Mouse (Mus musculus): ENCODE measurements at regions not wholly inside any gene's neighbourhood (a gene's known extent, or its start where the extent isn't known, plus 50 kb on each side); places are given as distances from the start of the nearest gene placed in this dataset.
"Not testable (repeated sequence)": the region's sequence is repeated elsewhere in the genome, so short reads cannot be mapped to it uniquely, and the experiment has no call there.

DNA sequence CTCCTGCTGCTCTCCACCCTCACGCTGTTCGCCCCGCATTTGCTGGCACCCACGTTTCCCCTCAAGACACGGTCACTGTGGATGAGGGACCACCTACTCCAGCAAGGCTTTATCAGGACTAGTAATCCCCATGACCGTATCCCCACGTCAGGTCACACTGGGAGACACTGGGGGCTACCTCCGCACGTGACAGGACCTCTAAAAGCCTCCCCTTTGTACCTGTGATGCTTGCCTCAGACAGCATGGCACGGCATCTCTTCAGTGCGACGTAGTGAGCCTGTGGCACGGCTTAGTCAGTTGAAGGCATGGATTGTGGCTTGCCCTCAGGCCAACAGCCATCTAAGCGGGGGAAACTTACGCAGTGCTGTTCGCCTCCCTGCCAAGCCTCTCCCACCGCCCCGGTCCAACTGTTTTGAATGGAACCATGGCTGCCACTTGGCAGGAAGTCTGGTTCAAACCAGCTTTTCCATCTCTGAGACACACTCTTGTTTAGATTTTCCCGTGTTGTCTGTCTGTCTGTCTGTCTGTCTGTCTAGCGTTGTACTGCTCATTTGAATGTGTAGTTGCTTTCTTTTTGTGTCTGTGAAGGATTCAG lies 79.0 kb upstream of the Klf14 start:
- no peaks in the 10 kb centered on the region for H3K9me3 ChIP-seq (ENCODE audit: control insufficient read depth, low read length)
- no peak overlapping the region for H3K27ac ChIP-seq (replicated peaks; ENCODE audit: low read depth, low read length)
- no peak overlapping the region for H3K9ac ChIP-seq (ENCODE audit: low read length)
- H3K4me2 ChIP-seq (ENCODE audit: low read depth, severe bottlenecking), result no peak overlapping the region
- 77% methylated on average over 20 of the region's 20 CpGs for WGBS
- no peak overlapping the region for H3K4me3 ChIP-seq (ENCODE audit: low read depth, low read length)
- H3K4me1 ChIP-seq (ENCODE audit: control insufficient read depth, insufficient read depth, low read length), result no peaks in the 10 kb centered on the region
- no peak for ATAC-seq (ENCODE audit: insufficient number of reproducible peaks, low FRiP score, low TSS enrichment, low read depth)
- no peaks in the 10 kb centered on the region for H3K27me3 ChIP-seq (ENCODE audit: control insufficient read depth, insufficient read depth, low read length)
- no peaks in the 10 kb centered on the region for H3K36me3 ChIP-seq (ENCODE audit: control insufficient read depth, insufficient read depth, low read length)
- no peak for DNase-seq (ENCODE audit: low spot score)

- not testable (repeated sequence) for H3K27ac ChIP-seq (replicated peaks; ENCODE audit: low read depth, low read length); ATAC-seq (ENCODE audit: insufficient number of reproducible peaks, low FRiP score, low TSS enrichment, low read depth); H3K9ac ChIP-seq (ENCODE audit: low read length); H3K36me3 ChIP-seq (ENCODE audit: control insufficient read depth, insufficient read depth, low read length); H3K4me2 ChIP-seq (ENCODE audit: low read depth, severe bottlenecking); H3K9me3 ChIP-seq (ENCODE audit: control insufficient read depth, low read length); H3K4me1 ChIP-seq (ENCODE audit: control insufficient read depth, insufficient read depth, low read length); H3K27me3 ChIP-seq (ENCODE audit: control insufficient read depth, insufficient read depth, low read length); H3K4me3 ChIP-seq (ENCODE audit: low read depth, low read length)
- WGBS, result 3% methylated on average over 2 of the region's 2 CpGs
- DNase-seq (ENCODE audit: low spot score), result peak; percentile 46
Measured at GRCm38 (mm10) chr6:31038445-31038844, 79.6 kb upstream of the Klf14 start.

GRCm38 (mm10) chr6:31039485-31039884 lies 80.6 kb upstream of the Klf14 start:
- Histone ChIP-seq H3K27me3 (ENCODE audit: control insufficient read depth, insufficient read depth, low read length) (no peaks in the 10 kb centered on the region), H3K9me3 (ENCODE audit: control insufficient read depth, low read length) (no peaks in the 10 kb centered on the region), H3K4me2 (ENCODE audit: low read depth, severe bottlenecking) (no peak overlapping the region), H3K27ac (replicated peaks; ENCODE audit: low read depth, low read length) (no peak overlapping the region), H3K4me1 (ENCODE audit: control insufficient read depth, insufficient read depth, low read length) (no peaks in the 10 kb centered on the region), H3K9ac (ENCODE audit: low read length) (no peak overlapping the region), H3K36me3 (ENCODE audit: control insufficient read depth, insufficient read depth, low read length) (no peaks in the 10 kb centered on the region), H3K4me3 (ENCODE audit: low read depth, low read length) (no peak overlapping the region)
- WGBS, result 85% methylated on average over 6 of the region's 6 CpGs
- DNase-seq (ENCODE audit: low spot score), result no peak
- no peak for ATAC-seq (ENCODE audit: insufficient number of reproducible peaks, low FRiP score, low TSS enrichment, low read depth)

DNA sequence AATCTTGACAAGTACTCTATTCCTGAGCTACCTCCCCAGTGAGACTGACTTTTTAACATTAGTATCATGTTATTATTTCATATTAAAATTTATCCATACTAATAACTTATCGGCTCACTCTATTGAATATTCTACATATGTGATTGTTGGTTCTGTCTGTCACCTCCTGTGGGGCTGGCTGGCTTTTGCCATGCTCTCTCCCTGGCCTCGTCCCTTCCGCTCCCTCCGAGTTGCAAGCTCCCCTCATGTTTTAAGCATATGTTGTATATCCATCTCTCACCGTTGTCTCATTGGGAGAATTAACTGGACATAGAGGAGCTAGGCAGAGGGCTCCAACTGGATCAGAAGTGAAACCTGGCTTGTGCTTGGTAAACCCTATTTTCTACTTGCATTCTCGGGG lies 81.9 kb upstream of the Klf14 start:
- no peaks in the 10 kb centered on the region for H3K9me3 ChIP-seq (ENCODE audit: control insufficient read depth, low read length)
- DNase-seq (ENCODE audit: low spot score), result no peak
- no peaks in the 10 kb centered on the region for H3K4me1 ChIP-seq (ENCODE audit: control insufficient read depth, insufficient read depth, low read length)
- no peak for ATAC-seq (ENCODE audit: insufficient number of reproducible peaks, low FRiP score, low TSS enrichment, low read depth)
- H3K27me3 ChIP-seq (ENCODE audit: control insufficient read depth, insufficient read depth, low read length), result no peaks in the 10 kb centered on the region
- H3K36me3 ChIP-seq (ENCODE audit: control insufficient read depth, insufficient read depth, low read length), result no peaks in the 10 kb centered on the region
- H3K4me2 ChIP-seq (ENCODE audit: low read depth, severe bottlenecking), result no peak overlapping the region
- 88% methylated on average over 6 of the region's 6 CpGs for WGBS
- no peak overlapping the region for H3K9ac ChIP-seq (ENCODE audit: low read length)
- H3K27ac ChIP-seq (replicated peaks; ENCODE audit: low read depth, low read length), result no peak overlapping the region
- H3K4me3 ChIP-seq (ENCODE audit: low read depth, low read length), result no peak overlapping the region

- ATAC-seq (ENCODE audit: insufficient number of reproducible peaks, low FRiP score, low TSS enrichment, low read depth) (no peak), DNase-seq (ENCODE audit: low spot score) (no peak)
- Histone ChIP-seq H3K36me3 (ENCODE audit: control insufficient read depth, insufficient read depth, low read length) (no peaks in the 10 kb centered on the region), H3K4me1 (ENCODE audit: control insufficient read depth, insufficient read depth, low read length) (no peaks in the 10 kb centered on the region), H3K9ac (ENCODE audit: low read length) (no peak overlapping the region), H3K27me3 (ENCODE audit: control insufficient read depth, insufficient read depth, low read length) (no peaks in the 10 kb centered on the region), H3K9me3 (ENCODE audit: control insufficient read depth, low read length) (no peaks in the 10 kb centered on the region), H3K4me2 (ENCODE audit: low read depth, severe bottlenecking) (no peak overlapping the region), H3K27ac (replicated peaks; ENCODE audit: low read depth, low read length) (no peak overlapping the region), H3K4me3 (ENCODE audit: low read depth, low read length) (no peak overlapping the region)
- 94% methylated on average over 4 of the region's 4 CpGs for WGBS
Measured at GRCm38 (mm10) chr6:31043368-31043767, 84.5 kb upstream of the Klf14 start.

- WGBS, result 92% methylated on average over 3 of the region's 3 CpGs
- H3K36me3 ChIP-seq (ENCODE audit: control insufficient read depth, insufficient read depth, low read length), result no peaks in the 10 kb centered on the region
- DNase-seq (ENCODE audit: low spot score) (no peak), ATAC-seq (ENCODE audit: insufficient number of reproducible peaks, low FRiP score, low TSS enrichment, low read depth) (no peak)
- H3K9me3 ChIP-seq (ENCODE audit: control insufficient read depth, low read length), result no peaks in the 10 kb centered on the region
- no peaks in the 10 kb centered on the region for H3K27me3 ChIP-seq (ENCODE audit: control insufficient read depth, insufficient read depth, low read length)
- H3K9ac ChIP-seq (ENCODE audit: low read length), result no peak overlapping the region
- H3K27ac ChIP-seq (replicated peaks; ENCODE audit: low read depth, low read length), result no peak overlapping the region
- H3K4me1 ChIP-seq (ENCODE audit: control insufficient read depth, insufficient read depth, low read length), result no peaks in the 10 kb centered on the region
- H3K4me2 ChIP-seq (ENCODE audit: low read depth, severe bottlenecking), result no peak overlapping the region
- H3K4me3 ChIP-seq (ENCODE audit: low read depth, low read length), result no peak overlapping the region
Measured at GRCm38 (mm10) chr6:31043919-31044318, 85.0 kb upstream of the Klf14 start.

DNA sequence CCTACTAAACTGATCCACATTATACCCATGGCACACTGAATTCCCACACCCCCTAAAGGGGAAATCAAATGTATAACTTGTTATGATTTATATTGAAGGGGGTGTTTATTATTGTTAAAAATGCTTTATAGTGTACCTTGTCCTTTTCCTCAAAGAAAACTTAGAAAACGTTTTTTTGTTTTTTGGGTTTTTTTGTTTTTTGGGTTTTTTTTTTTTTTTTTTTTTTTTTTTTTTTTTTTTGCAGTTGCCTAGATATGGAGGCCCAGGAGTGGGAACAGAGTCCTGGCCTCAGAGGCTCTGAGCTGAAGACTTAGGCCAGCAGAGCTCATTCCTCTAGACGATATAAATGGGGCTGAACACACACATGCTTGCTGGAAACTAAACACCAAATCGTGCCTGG lies 87.3 kb upstream of the Klf14 start:
- Histone ChIP-seq H3K27ac (replicated peaks; ENCODE audit: low read depth, low read length) (no peak overlapping the region), H3K9ac (ENCODE audit: low read length) (no peak overlapping the region), H3K27me3 (ENCODE audit: control insufficient read depth, insufficient read depth, low read length) (no peaks in the 10 kb centered on the region), H3K9me3 (ENCODE audit: control insufficient read depth, low read length) (no peaks in the 10 kb centered on the region), H3K4me2 (ENCODE audit: low read depth, severe bottlenecking) (no peak overlapping the region), H3K4me3 (ENCODE audit: low read depth, low read length) (no peak overlapping the region), H3K36me3 (ENCODE audit: control insufficient read depth, insufficient read depth, low read length) (no peaks in the 10 kb centered on the region), H3K4me1 (ENCODE audit: control insufficient read depth, insufficient read depth, low read length) (no peaks in the 10 kb centered on the region)
- ATAC-seq (ENCODE audit: insufficient number of reproducible peaks, low FRiP score, low TSS enrichment, low read depth) (no peak), DNase-seq (ENCODE audit: low spot score) (no peak)
- WGBS, result 75% methylated on average over 3 of the region's 3 CpGs

GRCm38 (mm10) chr6:31048920-31049576 lies 90.2 kb upstream of the Klf14 start:
- Histone ChIP-seq H3K9ac (ENCODE audit: low read length) (no peak overlapping the region), H3K27me3 (ENCODE audit: control insufficient read depth, insufficient read depth, low read length) (no peaks in the 10 kb centered on the region), H3K4me3 (ENCODE audit: low read depth, low read length) (no peak overlapping the region), H3K36me3 (ENCODE audit: control insufficient read depth, insufficient read depth, low read length) (no peaks in the 10 kb centered on the region), H3K9me3 (ENCODE audit: control insufficient read depth, low read length) (no peaks in the 10 kb centered on the region), H3K4me2 (ENCODE audit: low read depth, severe bottlenecking) (no peak overlapping the region), H3K4me1 (ENCODE audit: control insufficient read depth, insufficient read depth, low read length) (no peaks in the 10 kb centered on the region), H3K27ac (replicated peaks; ENCODE audit: low read depth, low read length) (no peak overlapping the region)
- 67% methylated on average over 11 of the region's 11 CpGs for WGBS
- ATAC-seq (ENCODE audit: insufficient number of reproducible peaks, low FRiP score, low TSS enrichment, low read depth) (no peak), DNase-seq (ENCODE audit: low spot score) (no peak)

GRCm38 (mm10) chr6:31050831-31051230 lies 92.0 kb upstream of the Klf14 start:
- Histone ChIP-seq H3K4me3 (ENCODE audit: low read depth, low read length) (no peak overlapping the region), H3K27me3 (ENCODE audit: control insufficient read depth, insufficient read depth, low read length) (no peaks in the 10 kb centered on the region), H3K36me3 (ENCODE audit: control insufficient read depth, insufficient read depth, low read length) (no peaks in the 10 kb centered on the region), H3K4me1 (ENCODE audit: control insufficient read depth, insufficient read depth, low read length) (no peaks in the 10 kb centered on the region), H3K9ac (ENCODE audit: low read length) (no peak overlapping the region), H3K9me3 (ENCODE audit: control insufficient read depth, low read length) (no peaks in the 10 kb centered on the region), H3K4me2 (ENCODE audit: low read depth, severe bottlenecking) (no peak overlapping the region), H3K27ac (replicated peaks; ENCODE audit: low read depth, low read length) (no peak overlapping the region)
- no peak for DNase-seq (ENCODE audit: low spot score)
- 68% methylated on average over 5 of the region's 5 CpGs for WGBS
- no peak for ATAC-seq (ENCODE audit: insufficient number of reproducible peaks, low FRiP score, low TSS enrichment, low read depth)
